In the genomic region with DNA sequence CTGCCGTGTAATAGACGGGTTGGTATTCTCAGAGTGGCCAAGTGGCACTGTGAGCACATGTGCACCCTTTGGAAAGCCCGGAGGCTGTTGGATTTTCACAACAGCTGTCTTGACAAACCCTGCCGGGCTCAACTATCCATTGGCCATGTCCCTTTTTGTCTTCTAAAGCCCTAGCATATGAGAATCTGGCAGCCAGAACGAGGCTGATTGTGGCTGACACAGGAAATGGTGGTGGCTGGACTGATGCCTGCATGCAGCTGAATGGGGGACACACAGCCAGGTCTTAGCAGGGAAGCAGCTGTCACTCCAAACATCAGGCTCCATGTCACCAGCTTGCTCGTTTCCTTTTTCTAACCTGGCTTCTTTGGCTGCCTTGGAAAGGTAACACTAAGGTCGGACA, we compare ENCODE assay signal across 8 mouse cellular contexts. TPM values are rescaled to one million over a fixed set of nuclear protein-coding genes. Genes with fewer than 3 reads are reported as not detected.
DNase-seq lines count a peak whose midpoint lies in the region; ATAC-seq and TF ChIP-seq lines count a peak whose summit lies in the region.

No protein-coding gene starts in this region.

- TF ChIP-seq POLR2A in liver, adult 2 months (IDR thresholded peaks at IDR 0.05; ENCODE audit: extremely low read depth, insufficient read depth, low read length): no peak

- TF ChIP-seq CTCF in liver, adult 2 months (IDR thresholded peaks at IDR 0.05; ENCODE audit: low read depth, low read length): no peak
- no peak for TF ChIP-seq CTCF in heart, postnatal 0 days (IDR thresholded peaks at IDR 0.05; ENCODE audit: low read depth)
- TF ChIP-seq CTCF in lung, postnatal 0 days (IDR thresholded peaks at IDR 0.05): no peak

- peaks cover 20% of the 10 kb centered on the region for H3K79me2 ChIP-seq in liver, adult 2 months (ENCODE audit: control insufficient read depth, insufficient read depth, low read length)

- peak overlapping the region; percentile 18; the same call in 1 of the 2 replicates for H3K27ac ChIP-seq in liver, adult 2 months (replicated peaks; ENCODE audit: insufficient read depth, low read depth, low read length)
- H3K27ac ChIP-seq in liver, embryonic 11.5 days (ENCODE audit: low read depth, low read length): no peak overlapping the region
- H3K27ac ChIP-seq in heart, postnatal 0 days (ENCODE audit: low read depth): peak overlapping the region; percentile 99
- peak overlapping the region; percentile 97 for H3K27ac ChIP-seq in lung, postnatal 0 days (ENCODE audit: low read length)

- H3K4me1 ChIP-seq in liver, adult 2 months (ENCODE audit: control insufficient read depth, insufficient read depth, low read length): peaks cover 16% of the 10 kb centered on the region
- peaks cover 23% of the 10 kb centered on the region for H3K4me1 ChIP-seq in liver, embryonic 11.5 days (replicated peaks; ENCODE audit: control insufficient read depth, insufficient read depth, low read length)
- peaks cover 15% of the 10 kb centered on the region for H3K4me1 ChIP-seq in heart, postnatal 0 days (ENCODE audit: control insufficient read depth, insufficient read depth)
- peaks cover 18% of the 10 kb centered on the region; the same call in 1 of the 2 replicates for H3K4me1 ChIP-seq in lung, postnatal 0 days (ENCODE audit: insufficient read depth, low read depth, low read length)

- H3K36me3 ChIP-seq in liver, adult 2 months (ENCODE audit: control insufficient read depth, insufficient read depth, low read length): no peaks in the 10 kb centered on the region
- H3K36me3 ChIP-seq in liver, embryonic 11.5 days (ENCODE audit: control insufficient read depth, insufficient read depth, low read length): no peaks in the 10 kb centered on the region
- peaks cover under 1% of the 10 kb centered on the region; the same call in 1 of the 2 replicates for H3K36me3 ChIP-seq in heart, postnatal 0 days (replicated peaks; ENCODE audit: control insufficient read depth, insufficient read depth, low read length)
- no peaks in the 10 kb centered on the region for H3K36me3 ChIP-seq in lung, postnatal 0 days (ENCODE audit: insufficient read depth, low read length)

- H3K27me3 ChIP-seq in liver, adult 2 months (ENCODE audit: control insufficient read depth, insufficient read depth, low read length): no peaks in the 10 kb centered on the region
- no peaks in the 10 kb centered on the region for H3K27me3 ChIP-seq in liver, embryonic 11.5 days (replicated peaks; ENCODE audit: control insufficient read depth, insufficient read depth, low read length)
- no peaks in the 10 kb centered on the region for H3K27me3 ChIP-seq in heart, postnatal 0 days (ENCODE audit: control insufficient read depth, insufficient read depth, low read length)
- no peaks in the 10 kb centered on the region for H3K27me3 ChIP-seq in lung, postnatal 0 days (replicated peaks; ENCODE audit: insufficient read depth, low read length)

- no peak for ATAC-seq in liver, embryonic 11.5 days (replicated peaks; ENCODE audit: low FRiP score)
- ATAC-seq in heart, postnatal 0 days (ENCODE audit: insufficient read depth, low read depth): no peak
- no peak for ATAC-seq in lung, postnatal 0 days

- H3K4me2 ChIP-seq in liver, embryonic 11.5 days: no peak overlapping the region
- peak overlapping the region; percentile 66; the same call in 1 of the 2 replicates for H3K4me2 ChIP-seq in heart, postnatal 0 days (ENCODE audit: low read depth, low read length)
- no peak overlapping the region for H3K4me2 ChIP-seq in lung, postnatal 0 days (replicated peaks; ENCODE audit: low read depth, low read length)

- WGBS in liver, adult 2 months: 54% methylated on average over 7 of the region's 7 CpGs
- 32% methylated on average over 7 of the region's 7 CpGs for WGBS in liver, embryonic 11.5 days
- WGBS in heart, postnatal 0 days: 26% methylated on average over 7 of the region's 7 CpGs
- 17% methylated on average over 7 of the region's 7 CpGs for WGBS in lung, postnatal 0 days

- DNase-seq in liver, adult 2 months (ENCODE audit: extremely low read depth, low read depth, low spot score): no peak
- no peak for DNase-seq in liver, embryonic 11.5 days (ENCODE audit: low spot score)
- DNase-seq in cerebellum, postnatal 10 days: peak; percentile 86 to 90
- no peak for DNase-seq in heart, postnatal 0 days (ENCODE audit: low spot score)
- peak; percentile 54 for DNase-seq in lung, postnatal 0 days (ENCODE audit: low spot score)
- DNase-seq in urinary bladder, postnatal 25 days (ENCODE audit: low spot score): no peak
- DNase-seq in frontal cortex, postnatal 25 days (ENCODE audit: low spot score in 2 of 2): no peak
- DNase-seq in ovary, postnatal 10 days (ENCODE audit: low spot score): no peak

- H3K4me3 ChIP-seq in liver, adult 2 months (ENCODE audit: insufficient read depth, low read depth, low read length): no peak overlapping the region
- H3K4me3 ChIP-seq in liver, embryonic 11.5 days (ENCODE audit: low read depth, low read length): no peak overlapping the region
- no peak overlapping the region for H3K4me3 ChIP-seq in heart, postnatal 0 days (ENCODE audit: low read depth, low read length)
- H3K4me3 ChIP-seq in lung, postnatal 0 days (ENCODE audit: low read depth, low read length): no peak overlapping the region

- no peak overlapping the region for H3K9ac ChIP-seq in liver, adult 2 months (ENCODE audit: low read depth, low read length)
- H3K9ac ChIP-seq in liver, embryonic 11.5 days (ENCODE audit: low read depth, low read length): no peak overlapping the region
- H3K9ac ChIP-seq in heart, postnatal 0 days (replicated peaks; ENCODE audit: low read depth, low read length): no peak overlapping the region
- H3K9ac ChIP-seq in lung, postnatal 0 days (replicated peaks; ENCODE audit: low read depth): no peak overlapping the region

- H3K9me3 ChIP-seq in liver, embryonic 11.5 days (ENCODE audit: control insufficient read depth, low read length): no peaks in the 10 kb centered on the region
- H3K9me3 ChIP-seq in heart, postnatal 0 days (replicated peaks; ENCODE audit: control insufficient read depth, low read length): no peaks in the 10 kb centered on the region
- H3K9me3 ChIP-seq in lung, postnatal 0 days (ENCODE audit: low read length): no peaks in the 10 kb centered on the region

- no peak for TF ChIP-seq EP300 in heart, postnatal 0 days (IDR thresholded peaks at IDR 0.05; ENCODE audit: low read depth)
- TF ChIP-seq EP300 in lung, postnatal 0 days (IDR thresholded peaks at IDR 0.05): no peak

RNA-seq across cellular contexts. Expression of gene Prkar1a, which starts 0.7 kb away (rescaled TPM):
- total RNA-seq in liver, adult 2 months (2014; rRNA removed): 47.2 and 56.4 TPM in 2 replicates
- 51.1 and 59.9 TPM in 2 replicates for polyA plus RNA-seq in liver, adult 2 months (2012; rRNA removed)
- polyA plus RNA-seq in liver, embryonic 11.5 days (2014; fragmentation: Nextera tagmentation; extraction: Ambion mirVana): 261 and 285 TPM in 2 replicates
- 163 and 237 TPM in 2 replicates for total RNA-seq in heart, postnatal 0 days (2014; rRNA removed; ENCODE audit: low replicate concordance)
- polyA plus RNA-seq in heart, postnatal 0 days (2015; fragmentation: Nextera tagmentation; extraction: Ambion mirVana): 483 and 530 TPM in 2 replicates
- polyA plus RNA-seq in lung, postnatal 0 days (2015; fragmentation: Nextera tagmentation; extraction: Ambion mirVana): 305 TPM in 2 replicates

RNA-seq across cellular contexts. Expression of gene Wipi1, which starts 36.7 kb away (rescaled TPM):
- 8.5 and 8.8 TPM in 2 replicates for total RNA-seq in liver, adult 2 months (2014; rRNA removed)
- polyA plus RNA-seq in liver, adult 2 months (2012; rRNA removed): 6.4 and 7.3 TPM in 2 replicates
- 18.9 and 21.8 TPM in 2 replicates for polyA plus RNA-seq in liver, embryonic 11.5 days (2014; fragmentation: Nextera tagmentation; extraction: Ambion mirVana)
- total RNA-seq in heart, postnatal 0 days (2014; rRNA removed; ENCODE audit: low replicate concordance): 40.8 and 53.2 TPM in 2 replicates
- polyA plus RNA-seq in heart, postnatal 0 days (2015; fragmentation: Nextera tagmentation; extraction: Ambion mirVana): 65.4 and 67.1 TPM in 2 replicates
- 51.4 and 65.1 TPM in 2 replicates for polyA plus RNA-seq in lung, postnatal 0 days (2015; fragmentation: Nextera tagmentation; extraction: Ambion mirVana)

Comparison
In these comparisons a context has a peak if more than half of its experiments do, and no peak if none do; other contexts are left out.
1. DNase-seq: peak in cerebellum, postnatal 10 days (2 of 2) and lung, postnatal 0 days (single experiment); none in liver, adult 2 months (single experiment), liver, embryonic 11.5 days (single experiment), heart, postnatal 0 days (single experiment), urinary bladder, postnatal 25 days (single experiment), frontal cortex, postnatal 25 days (0 of 2) and ovary, postnatal 10 days (single experiment).